ENCODE assay signal across 8 mouse cellular contexts in genomic region chr3:142294616-142295286, GRCm38 (mm10).
DNase-seq lines count a peak whose midpoint lies in the region; ATAC-seq and TF ChIP-seq lines count a peak whose summit lies in the region.

No protein-coding gene starts in this region.

- peak; percentile 82; the same call in 1 of the 2 replicates for ATAC-seq in forebrain, postnatal 0 days
- peak; percentile 88 for ATAC-seq in midbrain, embryonic 16.5 days

- peak; percentile 87 for TF ChIP-seq CTCF in forebrain, postnatal 0 days (IDR thresholded peaks at IDR 0.05; ENCODE audit: low read depth)

- DNase-seq in cerebellum, postnatal 14 days = peak; percentile 25 to 64
- no peak for DNase-seq in cerebellum, adult 18-20 months
- peak; percentile 28 to 42 for DNase-seq in spleen, postnatal 36 days (ENCODE audit: low spot score in 2 of 2)
- no peak for DNase-seq in spleen, postnatal 14 days (ENCODE audit: low spot score in 2 of 2)
- peak; percentile 85 for DNase-seq in forebrain, postnatal 0 days
- peak; percentile 57 for DNase-seq in large intestine, adult 2 months (ENCODE audit: low read depth, low spot score)
- DNase-seq in testis, postnatal 14 days (ENCODE audit: low spot score) = no peak

- no peak overlapping the region for H3K9ac ChIP-seq in forebrain, postnatal 0 days
- no peak overlapping the region for H3K9ac ChIP-seq in midbrain, embryonic 16.5 days (ENCODE audit: low read depth, low read length)

- no peak overlapping the region for H3K27ac ChIP-seq in forebrain, postnatal 0 days (ENCODE audit: low read depth, low read length)
- no peak overlapping the region for H3K27ac ChIP-seq in midbrain, embryonic 16.5 days (ENCODE audit: low read length)

- 20% methylated on average over 7 of the region's 7 CpGs for WGBS in forebrain, postnatal 0 days
- 17% methylated on average over 7 of the region's 7 CpGs for WGBS in large intestine, adult 2 months
- 23% methylated on average over 7 of the region's 7 CpGs for WGBS in midbrain, embryonic 16.5 days

- no peaks in the 10 kb centered on the region for H3K9me3 ChIP-seq in forebrain, postnatal 0 days (ENCODE audit: low read length)
- no peaks in the 10 kb centered on the region for H3K9me3 ChIP-seq in midbrain, embryonic 16.5 days (replicated peaks; ENCODE audit: control insufficient read depth, low read length, poor library complexity, severe bottlenecking)

- H3K4me2 ChIP-seq in forebrain, postnatal 0 days (ENCODE audit: low read depth) = no peak overlapping the region
- no peak overlapping the region for H3K4me2 ChIP-seq in midbrain, embryonic 16.5 days (ENCODE audit: low read length)

- no peaks in the 10 kb centered on the region for H3K36me3 ChIP-seq in forebrain, postnatal 0 days (ENCODE audit: insufficient read depth)
- H3K36me3 ChIP-seq in midbrain, embryonic 16.5 days (ENCODE audit: control insufficient read depth, insufficient read depth, low read length) = no peaks in the 10 kb centered on the region

- no peak overlapping the region for H3K4me3 ChIP-seq in forebrain, postnatal 0 days (ENCODE audit: low read depth, low read length)
- no peak overlapping the region for H3K4me3 ChIP-seq in midbrain, embryonic 16.5 days (ENCODE audit: low read depth, low read length)

- H3K27me3 ChIP-seq in forebrain, postnatal 0 days (ENCODE audit: insufficient read depth, low read length) = no peaks in the 10 kb centered on the region
- no peaks in the 10 kb centered on the region for H3K27me3 ChIP-seq in midbrain, embryonic 16.5 days (ENCODE audit: control insufficient read depth, insufficient read depth, low read depth, low read length)

- no peaks in the 10 kb centered on the region for H3K4me1 ChIP-seq in forebrain, postnatal 0 days (ENCODE audit: insufficient read depth)
- no peaks in the 10 kb centered on the region for H3K4me1 ChIP-seq in midbrain, embryonic 16.5 days (ENCODE audit: control insufficient read depth, insufficient read depth, low read length)

Comparison
In these comparisons a context has a peak if more than half of its experiments do, and no peak if none do; other contexts are left out.
1. DNase-seq: peak in cerebellum, postnatal 14 days (2 of 2), spleen, postnatal 36 days (2 of 2), forebrain, postnatal 0 days (single experiment) and large intestine, adult 2 months (single experiment); none in cerebellum, adult 18-20 months (0 of 2), spleen, postnatal 14 days (0 of 2) and testis, postnatal 14 days (single experiment).